Mouse (Mus musculus) heart, embryonic 14.5 days (tissue): ENCODE measurements around the gene Myo19. TPM values are rescaled to one million over a fixed set of nuclear protein-coding genes. Genes with fewer than 3 reads are reported as not detected.

Experiments
- ATAC-seq: fragments of 200-750 bp; cut with Nextera tagmentation; 2 replicates; pipeline ENCODE4 v1.8.0; 2017; ENCODE audit warnings: low read depth, moderate TSS enrichment; ENCODE audit not compliant: insufficient number of reproducible peaks, insufficient read depth, low FRiP score
- H3K27ac ChIP-seq, 2 experiments: fragments of 200-500 bp in 1 of 2; fragments of 300-500 bp in 1 of 2; sonication (generic) in 1 of 2; replicated peaks in 1 of 2; 2 replicates each; pipeline ENCODE4 v1.5.1; 2012 to 2014; ENCODE audit warnings: low read depth in 2 of 2, low read length in 2 of 2, control low read depth in 1 of 2, mild to moderate bottlenecking in 1 of 2, mixed read lengths in 1 of 2; ENCODE audit not compliant: control insufficient read depth in 1 of 2, insufficient read depth in 1 of 2
- H3K27me3 ChIP-seq: fragments of 300-500 bp; sonication (generic); 2 replicates; pipeline ENCODE4 v1.6.1; 2014; ENCODE audit warnings: mild to moderate bottlenecking, low read length, control low read depth; ENCODE audit not compliant: control insufficient read depth, insufficient read depth
- H3K36me3 ChIP-seq: fragments of 300-500 bp; sonication (generic); 2 replicates; pipeline ENCODE4 v1.6.1; 2014; ENCODE audit warnings: mild to moderate bottlenecking, control low read depth, low read length, mixed read lengths; ENCODE audit not compliant: control insufficient read depth, insufficient read depth
- H3K4me1 ChIP-seq, 2 experiments: fragments of 200-500 bp in 1 of 2; fragments of 300-500 bp in 1 of 2; sonication (generic) in 1 of 2; 2 replicates each; pipeline ENCODE4 v1.6.1; 2012 to 2014; ENCODE audit warnings: low read length in 2 of 2, control low read depth in 1 of 2, mixed read lengths in 1 of 2; ENCODE audit not compliant: control insufficient read depth in 2 of 2, insufficient read depth in 2 of 2
- H3K4me2 ChIP-seq: fragments of 300-500 bp; sonication (generic); 2 replicates; pipeline ENCODE4 v1.6.1; 2014; ENCODE audit warnings: mild to moderate bottlenecking, low read length
- H3K4me3 ChIP-seq, 2 experiments: fragments of 200-500 bp in 1 of 2; fragments of 300-500 bp in 1 of 2; sonication (generic) in 1 of 2; 2 replicates each; pipeline ENCODE4 v1.5.1; 2012 to 2014; ENCODE audit warnings: low read length in 2 of 2, mild to moderate bottlenecking in 2 of 2, control low read depth in 1 of 2, low read depth in 1 of 2, moderate library complexity in 1 of 2; ENCODE audit not compliant: control insufficient read depth in 1 of 2, insufficient read depth in 1 of 2
- H3K9ac ChIP-seq: fragments of 300-500 bp; sonication (generic); 2 replicates; pipeline ENCODE4 v1.6.1; 2014; ENCODE audit warnings: mild to moderate bottlenecking, low read length
- H3K9me3 ChIP-seq: fragments of 300-500 bp; sonication (generic); 2 replicates; pipeline ENCODE4 v1.6.1; 2016; ENCODE audit warnings: low read length, control low read depth; ENCODE audit not compliant: control insufficient read depth
- WGBS: fragments of 180-500 bp; shearing (Covaris S2); extraction: QIAGEN DNeasy Blood & Tissue Kit; methylation state at CpG from one replicate; pipeline ENCODE4 v1.1.7; 2014; 5-methylcytosine and 5-hydroxymethylcytosine counted together
- polyA plus RNA-seq: library from polyadenylated mRNA; unstranded; fragments of >200 nt; fragmentation: Nextera tagmentation; extraction: Ambion mirVana; gene quantifications from 2 replicates; pipeline ENCODE4 v1.2.1, GENCODE M21; 2014

Myo19 gene
- polyA plus RNA-seq, 1 experiment from 2014 or later = 5.8 TPM

DNA sequence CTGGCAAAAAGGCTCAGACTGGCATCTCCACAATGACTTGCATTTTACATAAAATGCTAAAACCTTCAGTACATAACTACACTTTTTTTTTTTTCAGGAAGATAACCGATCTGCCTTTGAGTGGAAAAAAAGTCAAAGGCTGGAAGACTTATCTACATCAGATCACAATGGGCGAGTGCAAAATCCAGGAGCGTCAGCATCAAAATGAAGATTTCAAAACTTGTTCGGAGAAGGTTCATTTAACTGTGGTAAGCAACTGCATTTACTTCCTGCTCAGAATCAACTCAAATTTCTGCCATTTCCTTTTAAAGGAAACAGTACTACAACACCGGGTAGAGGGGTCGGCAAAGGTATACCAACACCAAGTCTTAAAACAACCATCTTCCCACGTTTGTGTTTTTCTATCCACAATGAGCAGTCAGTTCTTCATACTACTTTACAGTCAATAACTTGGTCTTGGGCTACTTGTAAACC, 11.1 kb upstream of the Myo19 start:
- Histone ChIP-seq H3K9me3 (no peaks in the 10 kb centered on the region), H3K4me2 (peak overlapping the region; percentile 93), H3K27ac (peak overlapping the region in 1 of 2 experiments; percentile 100; a peak in 2 of 4 replicates), H3K4me1 (peaks cover 0 to 19% of the 10 kb centered on the region in 2 experiments; a peak in 2 of 4 replicates), H3K27me3 (no peaks in the 10 kb centered on the region), H3K4me3 (peak overlapping the region; percentile 70 to 96; a peak in 3 of 4 replicates), H3K9ac (peak overlapping the region; percentile 94), H3K36me3 (peaks cover 23% of the 10 kb centered on the region; the same call in 1 of the 2 replicates)
- 10% methylated on average over 7 of the region's 7 CpGs for WGBS
- ATAC-seq = no peak

DNA sequence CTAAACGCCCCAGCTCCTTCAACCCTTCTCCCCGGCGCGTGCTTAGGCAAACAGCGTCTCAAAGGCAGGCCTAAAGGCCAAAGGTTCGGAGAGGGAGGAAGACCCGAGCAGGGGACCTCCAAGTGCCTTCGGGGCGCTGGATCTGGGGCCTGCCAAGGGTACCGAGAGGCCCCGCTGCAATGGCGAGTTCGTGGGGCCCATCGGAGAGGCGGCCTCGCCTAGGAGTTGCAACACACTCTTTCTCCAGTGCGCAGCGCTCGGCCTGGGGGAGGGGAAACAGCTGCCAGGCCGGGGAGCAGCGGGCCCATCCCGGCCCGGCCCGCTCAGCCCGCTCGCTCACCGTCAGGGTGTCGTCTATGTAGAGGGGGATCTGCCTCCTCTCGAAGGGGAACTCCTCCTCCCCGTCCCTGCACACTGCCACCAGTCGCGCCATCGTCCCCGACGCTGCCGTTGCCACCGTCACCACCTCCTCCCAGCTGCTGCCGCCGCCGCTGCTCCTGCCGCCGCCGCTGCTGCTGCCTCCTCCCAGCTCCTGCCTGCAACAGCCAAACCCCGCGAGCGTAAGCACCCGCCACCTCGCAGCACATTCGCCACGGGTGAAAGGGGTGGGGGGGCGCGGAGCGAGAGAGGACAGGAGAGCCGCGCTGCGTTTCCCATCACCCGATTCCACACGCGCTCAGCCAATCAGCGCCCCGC, 10.3 kb upstream of the Myo19 start:
- H3K4me1 ChIP-seq = peaks cover 0 to 19% of the 10 kb centered on the region in 2 experiments; a peak in 2 of 4 replicates
- H3K27me3 ChIP-seq = no peaks in the 10 kb centered on the region
- peaks cover 18% of the 10 kb centered on the region; the same call in 1 of the 2 replicates for H3K36me3 ChIP-seq
- no peaks in the 10 kb centered on the region for H3K9me3 ChIP-seq
- peak overlapping the region; percentile 93 for H3K4me2 ChIP-seq
- H3K4me3 ChIP-seq = peak overlapping the region; percentile 70 to 96
- peak overlapping the region; percentile 94 for H3K9ac ChIP-seq
- peak; percentile 80 for ATAC-seq
- peak overlapping the region; percentile 88 to 100 for H3K27ac ChIP-seq
- WGBS = under 1% methylated on average over 58 of the region's 61 CpGs

DNA sequence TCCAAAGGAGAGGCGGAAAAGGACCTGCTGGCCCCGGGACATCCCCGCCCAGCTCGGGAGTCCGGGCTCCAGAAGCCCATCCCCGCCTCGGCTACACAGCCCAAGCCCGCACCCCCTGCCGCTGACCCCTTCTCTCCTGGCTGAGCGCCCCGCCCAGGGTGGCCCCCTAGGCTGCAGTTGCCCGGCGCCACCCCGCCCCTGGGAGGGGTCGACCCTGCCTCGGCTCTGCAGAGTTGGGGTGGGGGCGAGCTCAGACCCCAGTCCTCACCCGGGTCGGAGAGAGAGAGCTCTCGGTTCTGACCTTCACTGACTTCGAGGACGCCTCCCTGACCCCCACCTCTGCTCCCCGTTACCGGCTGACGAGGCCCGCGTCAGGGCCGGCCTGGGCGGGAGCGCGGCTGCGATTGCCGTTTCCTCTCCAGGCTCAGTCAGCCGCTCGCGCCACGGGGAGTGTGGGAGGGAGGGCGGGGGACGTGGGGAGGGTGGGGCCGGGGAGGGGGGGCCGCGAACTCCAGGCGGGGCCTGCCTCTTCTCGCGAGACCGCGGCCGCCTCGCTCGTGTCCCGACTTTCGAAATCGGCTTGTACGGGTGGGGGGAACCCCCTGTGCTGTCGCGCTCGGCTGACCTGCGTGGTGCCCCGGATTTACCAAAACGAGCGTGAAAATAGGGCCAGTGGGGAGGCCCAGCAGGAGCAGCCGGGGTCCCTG, 9.5 kb upstream of the Myo19 start, which contains the start of gene Ggnbp2:
TSS of gene Ggnbp2 (minus strand) at position 481 of the 707 bp plus-strand sequence.
- Histone ChIP-seq H3K4me3 (peak within 1 kb of the TSS; percentile 96 to 98), H3K4me2 (peak within 1 kb of the TSS; percentile 93), H3K36me3 (peaks cover 16% of the 10 kb centered on the region; the same call in 1 of the 2 replicates), H3K27ac (peak within 1 kb of the TSS; percentile 99 to 100), H3K9ac (peak within 1 kb of the TSS; percentile 96), H3K27me3 (no peaks in the 10 kb centered on the region), H3K4me1 (peaks cover 0 to 18% of the 10 kb centered on the region in 2 experiments; a peak in 2 of 4 replicates), H3K9me3 (no peaks in the 10 kb centered on the region)
- whole genome bisulfite sequencing = under 1% methylated on average over 52 of the region's 62 CpGs
- peak; percentile 89 for ATAC-seq

DNA sequence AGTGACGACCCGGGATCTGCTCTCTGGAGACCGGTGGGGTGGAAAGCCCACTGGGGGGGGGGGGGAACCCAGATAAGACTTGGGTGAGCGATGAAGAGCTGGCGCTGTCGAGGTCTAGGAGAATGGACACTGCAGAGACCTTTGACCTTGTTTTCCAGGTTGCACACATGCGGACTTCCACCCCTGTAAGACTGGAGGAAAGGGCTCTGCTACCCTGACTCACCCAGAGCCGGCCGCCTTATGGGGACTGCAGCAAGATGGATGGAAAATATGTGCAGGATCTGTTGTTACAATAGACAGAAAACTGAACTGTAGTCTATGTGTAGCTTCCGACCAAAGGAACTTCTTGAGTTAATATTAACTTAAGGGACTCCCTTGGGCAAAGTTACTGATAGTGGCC, 8.9 kb upstream of the Myo19 start:
- peak overlapping the region; percentile 84 for H3K4me2 ChIP-seq
- H3K27ac ChIP-seq = peak overlapping the region; percentile 98 to 100
- under 1% methylated on average over 10 of the region's 10 CpGs for WGBS
- no peaks in the 10 kb centered on the region for H3K9me3 ChIP-seq
- H3K27me3 ChIP-seq = no peaks in the 10 kb centered on the region
- ATAC-seq = peak; percentile 22; the same call in 1 of the 2 replicates
- H3K9ac ChIP-seq = peak overlapping the region; percentile 96
- peaks cover 11% of the 10 kb centered on the region; the same call in 1 of the 2 replicates for H3K36me3 ChIP-seq
- peaks cover 0 to 17% of the 10 kb centered on the region in 2 experiments; a peak in 2 of 4 replicates for H3K4me1 ChIP-seq
- peak overlapping the region; percentile 96 to 98 for H3K4me3 ChIP-seq

DNA sequence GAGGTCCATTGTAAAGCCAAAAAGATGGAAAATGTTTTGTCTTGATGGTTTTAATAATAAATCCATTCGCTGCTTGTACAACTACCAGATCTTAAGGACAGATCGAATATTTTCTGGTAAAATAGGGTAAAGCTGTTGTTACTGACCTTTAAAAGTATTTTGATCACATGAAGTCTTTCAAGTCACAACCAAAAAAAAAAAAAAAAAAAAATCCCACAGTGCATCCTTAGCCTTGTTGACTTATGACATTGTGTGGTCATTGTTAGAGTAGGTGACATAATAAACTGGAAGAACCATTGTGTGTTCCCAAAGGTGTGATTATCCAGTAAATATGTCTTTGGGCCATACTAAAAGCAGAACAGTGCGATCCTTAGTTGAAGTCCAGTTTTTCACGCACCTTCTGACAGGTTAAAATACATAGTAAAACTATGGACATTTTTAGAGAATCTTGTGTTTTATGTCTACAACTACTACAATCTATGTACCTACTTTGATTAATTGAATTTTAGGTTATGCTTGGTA, 8.3 kb upstream of the Myo19 start:
- peaks cover 8% of the 10 kb centered on the region; the same call in 1 of the 2 replicates for H3K36me3 ChIP-seq
- peak overlapping the region; percentile 96 to 98 for H3K4me3 ChIP-seq
- WGBS = 74% methylated on average over 4 of the region's 4 CpGs
- no peaks in the 10 kb centered on the region for H3K27me3 ChIP-seq
- peak overlapping the region; percentile 98 to 100 for H3K27ac ChIP-seq
- H3K9me3 ChIP-seq = no peaks in the 10 kb centered on the region
- peaks cover 0 to 17% of the 10 kb centered on the region in 2 experiments; a peak in 2 of 4 replicates for H3K4me1 ChIP-seq
- peak overlapping the region; percentile 84 for H3K4me2 ChIP-seq
- H3K9ac ChIP-seq = peak overlapping the region; percentile 96
- no peak for ATAC-seq

DNA sequence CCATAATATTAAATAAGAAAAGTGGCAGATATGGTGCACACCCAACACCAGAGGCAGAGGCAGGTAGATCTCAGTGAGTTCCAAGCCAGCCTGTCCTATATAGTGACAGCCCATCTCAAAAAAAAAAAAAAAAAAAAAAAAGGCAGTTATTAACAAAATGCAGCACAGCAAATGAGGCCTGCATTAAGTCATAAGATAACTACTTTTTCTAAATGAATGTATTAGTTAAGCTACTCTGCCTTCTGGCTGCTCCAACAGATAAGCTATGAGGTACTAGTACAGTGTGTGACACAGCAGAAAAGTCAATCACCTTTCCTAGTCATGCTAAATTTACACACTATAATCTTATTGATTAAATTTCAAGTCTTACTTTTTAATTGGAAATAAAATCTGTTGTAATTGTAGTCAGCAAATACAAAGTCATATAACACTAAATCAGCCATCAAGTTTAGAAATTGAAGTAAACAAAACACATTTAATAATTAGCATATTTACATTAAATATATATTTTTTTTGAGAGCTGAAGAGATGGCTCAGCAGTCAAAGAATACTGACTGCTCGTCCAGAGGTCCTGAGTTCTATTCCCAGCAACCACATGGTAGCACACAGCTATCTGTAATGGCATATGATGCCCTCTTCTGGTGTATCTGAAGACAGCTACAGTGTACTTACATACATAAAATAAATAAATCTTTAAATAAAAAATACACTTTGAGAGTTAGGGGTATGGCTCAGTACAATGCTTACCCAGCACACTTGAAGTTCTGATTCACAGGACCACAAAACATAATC, 6.7 kb upstream of the Myo19 start:
- no peak overlapping the region for H3K4me2 ChIP-seq
- peaks cover 22% of the 10 kb centered on the region for H3K36me3 ChIP-seq
- H3K27me3 ChIP-seq = no peaks in the 10 kb centered on the region
- no peak overlapping the region for H3K4me3 ChIP-seq
- no peak for ATAC-seq
- 79% methylated on average over 1 of the region's 1 CpGs for WGBS
- no peak overlapping the region for H3K9ac ChIP-seq
- peaks cover 0 to 8% of the 10 kb centered on the region in 2 experiments; a peak in 1 of 4 replicates for H3K4me1 ChIP-seq
- H3K9me3 ChIP-seq = no peaks in the 10 kb centered on the region
- no peak overlapping the region for H3K27ac ChIP-seq
